ENCODE assay signal across 8 mouse cellular contexts in genomic region chr9:118053286-118053685, GRCm38 (mm10). TPM values are rescaled to one million over a fixed set of nuclear protein-coding genes. Genes with fewer than 3 reads are reported as not detected.
A peak's percentile ranks its signal among the peaks of the same experiment; 100 is the strongest.
DNase-seq lines count a peak whose midpoint lies in the region; ATAC-seq and TF ChIP-seq lines count a peak whose summit lies in the region.

No protein-coding gene starts in this region.

- no peaks in the 10 kb centered on the region for H3K9me3 ChIP-seq in midbrain, postnatal 0 days (ENCODE audit: low read length)
- no peaks in the 10 kb centered on the region for H3K9me3 ChIP-seq in midbrain, embryonic 16.5 days (replicated peaks; ENCODE audit: control insufficient read depth, low read length, poor library complexity, severe bottlenecking)

- peaks cover 9% of the 10 kb centered on the region for H3K36me3 ChIP-seq in midbrain, postnatal 0 days (ENCODE audit: insufficient read depth, low read length)
- peaks cover 17% of the 10 kb centered on the region; the same call in 1 of the 2 replicates for H3K36me3 ChIP-seq in midbrain, embryonic 16.5 days (ENCODE audit: control insufficient read depth, insufficient read depth, low read length)

- H3K27me3 ChIP-seq in midbrain, postnatal 0 days (ENCODE audit: insufficient read depth, low read length) = no peaks in the 10 kb centered on the region
- H3K27me3 ChIP-seq in midbrain, embryonic 16.5 days (ENCODE audit: control insufficient read depth, insufficient read depth, low read depth, low read length) = no peaks in the 10 kb centered on the region

- H3K27ac ChIP-seq in gastrocnemius, adult 2 months = no peak overlapping the region
- no peak overlapping the region for H3K27ac ChIP-seq in midbrain, postnatal 0 days (ENCODE audit: low read depth, low read length)
- H3K27ac ChIP-seq in midbrain, embryonic 16.5 days (ENCODE audit: low read length) = no peak overlapping the region

- peak; percentile 73 for TF ChIP-seq CTCF in gastrocnemius, adult 2 months (IDR thresholded peaks at IDR 0.05)
- peak; percentile 89 for TF ChIP-seq CTCF in midbrain, postnatal 0 days (IDR thresholded peaks at IDR 0.05)

- no peak overlapping the region for H3K4me3 ChIP-seq in gastrocnemius, adult 2 months
- H3K4me3 ChIP-seq in midbrain, postnatal 0 days (ENCODE audit: low read depth, low read length) = no peak overlapping the region
- no peak overlapping the region for H3K4me3 ChIP-seq in midbrain, embryonic 16.5 days (ENCODE audit: low read depth, low read length)

- intact Hi-C loops in gastrocnemius, adult 2 months (cut with DNase I) = loop anchor here (2.0 to 5.0 kb wide), 2 partner anchors 114 to 438 kb away; no protein-coding TSS in a partner anchor
- intact Hi-C loops in left cerebral cortex, postnatal 25 days (cut with DNase I) = loop anchor here (2.0 kb wide), 1 partner anchor 436 kb away; no protein-coding TSS in a partner anchor

- H3K4me1 ChIP-seq in midbrain, postnatal 0 days (ENCODE audit: insufficient read depth, low read length) = no peaks in the 10 kb centered on the region
- no peaks in the 10 kb centered on the region for H3K4me1 ChIP-seq in midbrain, embryonic 16.5 days (ENCODE audit: control insufficient read depth, insufficient read depth, low read length)

- H3K4me2 ChIP-seq in midbrain, postnatal 0 days (ENCODE audit: low read depth, low read length, poor library complexity, severe bottlenecking) = no peak overlapping the region
- H3K4me2 ChIP-seq in midbrain, embryonic 16.5 days (ENCODE audit: low read length) = no peak overlapping the region

- 23% methylated on average over 1 of the region's 1 CpGs for WGBS in midbrain, postnatal 0 days
- 41% methylated on average over 1 of the region's 1 CpGs for WGBS in midbrain, embryonic 16.5 days

- DNase-seq in gastrocnemius, adult 2 months = no peak
- no peak for DNase-seq in gastrocnemius, postnatal 25 days
- DNase-seq in midbrain, postnatal 0 days (ENCODE audit: low spot score) = peak; percentile 63
- no peak for DNase-seq in adrenal gland, postnatal 36 days
- DNase-seq in left cerebral cortex, postnatal 25 days (ENCODE audit: low spot score in 2 of 2) = no peak
- no peak for DNase-seq in lung, postnatal 4 days

- no peak for ATAC-seq in midbrain, postnatal 0 days (ENCODE audit: low FRiP score)
- ATAC-seq in midbrain, embryonic 16.5 days = no peak
- peak; percentile 87 for ATAC-seq in erythroblast, adult 5-6 weeks (replicated peaks; ENCODE audit: low FRiP score, poor library complexity, severe bottlenecking)

- H3K9ac ChIP-seq in midbrain, postnatal 0 days (replicated peaks; ENCODE audit: low read length, poor library complexity, severe bottlenecking) = no peak overlapping the region
- no peak overlapping the region for H3K9ac ChIP-seq in midbrain, embryonic 16.5 days (ENCODE audit: low read depth, low read length)

RNA-seq across cellular contexts. Expression of gene Azi2, which starts 13.0 kb away (rescaled TPM):
- total RNA-seq in gastrocnemius, adult 2 months (2021) = 10 to 100 TPM; 30.9 to 41.3 TPM
- total RNA-seq in gastrocnemius, postnatal 25 days (2021) = 10 to 100 TPM; 28.6 to 31.7 TPM
- 64.1 and 83.1 TPM in 2 replicates for total RNA-seq in midbrain, postnatal 0 days (2014; rRNA removed)
- 53.6 and 64.5 TPM in 2 replicates for polyA plus RNA-seq in midbrain, postnatal 0 days (2015; fragmentation: Nextera tagmentation; extraction: Ambion mirVana)
- polyA plus RNA-seq in midbrain, embryonic 16.5 days (2015; fragmentation: Nextera tagmentation; extraction: Ambion mirVana) = 72.7 and 75.2 TPM in 2 replicates
- 50.3 and 60.4 TPM in 2 replicates for total RNA-seq in erythroblast, adult 5-6 weeks (2015; ENCODE audit: low replicate concordance)
- total RNA-seq in erythroblast, adult 5-6 weeks (2017; ENCODE audit: low replicate concordance) = 56.3 and 87.4 TPM in 2 replicates
- 10 to 100 TPM; 68.7 to 78.7 TPM for total RNA-seq in adrenal gland, postnatal 36 days (2021)
- 10 to 100 TPM; 75.9 to 88.4 TPM for total RNA-seq in left cerebral cortex, postnatal 25 days (2021)
